In genomic region chr1:52470326-52470725, GRCm38 (mm10) we compare ENCODE assay signal across 20 mouse cellular contexts. TPM values are rescaled to one million over a fixed set of nuclear protein-coding genes. Genes with fewer than 3 reads are reported as not detected.
DNase-seq lines count a peak whose midpoint lies in the region; ATAC-seq and TF ChIP-seq lines count a peak whose summit lies in the region.
"Had no signal": no experiment of that assay in that cellular context is flagged by ENCODE, and none has a peak within 500 bp of the region (broad histone marks: within the 10 kb centered on the region; RNA-seq: fewer than 3 reads in every experiment).

No protein-coding gene starts in this region.

- 65% methylated on average over 4 of the region's 4 CpGs for WGBS in forebrain, embryonic 12.5 days
- WGBS in forebrain, embryonic 16.5 days: 42% methylated on average over 4 of the region's 4 CpGs
- 68% methylated on average over 4 of the region's 4 CpGs for WGBS in neural tube, embryonic 12.5 days
- WGBS in hindbrain, postnatal 0 days: 57% methylated on average over 4 of the region's 4 CpGs

- DNase-seq in neural tube, embryonic 10.5 days (ENCODE audit: extremely low spot score, low spot score): no peak
- no peak for DNase-seq in hindbrain, postnatal 0 days (ENCODE audit: low spot score)
- no peak for DNase-seq in kidney, postnatal 4 days
- DNase-seq in urinary bladder, adult 18-20 months (ENCODE audit: low spot score in 2 of 2): no peak
- DNase-seq: adrenal gland, postnatal 36 days; B cell, adult 2 months; cerebellum, adult 8-10 months; forebrain, postnatal 0 days; gastrocnemius, adult 2 months; heart, adult 2 months; kidney, adult 2 months; kidney, postnatal 14 days; lung, postnatal 10 days; right cerebral cortex, postnatal 14 days had no signal

- H3K4me2 ChIP-seq in forebrain, embryonic 12.5 days: no peak overlapping the region
- no peak overlapping the region for H3K4me2 ChIP-seq in forebrain, embryonic 16.5 days (ENCODE audit: low read length)
- H3K4me2 ChIP-seq in neural tube, embryonic 12.5 days (replicated peaks): no peak overlapping the region
- H3K4me2 ChIP-seq in hindbrain, postnatal 0 days (ENCODE audit: low read depth, low read length): no peak overlapping the region
- H3K4me2 ChIP-seq: heart, embryonic 15.5 days; limb, embryonic 12.5 days; stomach, embryonic 15.5 days had no signal

- no peak overlapping the region for H3K4me3 ChIP-seq in forebrain, embryonic 12.5 days (replicated peaks)
- no peak overlapping the region for H3K4me3 ChIP-seq in forebrain, embryonic 16.5 days (replicated peaks; ENCODE audit: low read length)
- H3K4me3 ChIP-seq in neural tube, embryonic 12.5 days: no peak overlapping the region
- no peak overlapping the region for H3K4me3 ChIP-seq in hindbrain, postnatal 0 days (ENCODE audit: low read length)
- H3K4me3 ChIP-seq: gastrocnemius, adult 2 months; heart, adult 2 months; heart, embryonic 15.5 days; limb, embryonic 12.5 days; stomach, embryonic 15.5 days had no signal

- no peaks in the 10 kb centered on the region; the same call in 1 of the 2 replicates for H3K36me3 ChIP-seq in forebrain, embryonic 12.5 days (replicated peaks)
- no peaks in the 10 kb centered on the region for H3K36me3 ChIP-seq in forebrain, embryonic 16.5 days (ENCODE audit: control insufficient read depth, insufficient read depth)
- no peaks in the 10 kb centered on the region for H3K36me3 ChIP-seq in neural tube, embryonic 12.5 days
- H3K36me3 ChIP-seq in hindbrain, postnatal 0 days (ENCODE audit: insufficient read depth, low read length): 0 out of 2 replicates have a peak, but pooled peaks cover 6% of the 10 kb centered on the region

- TF ChIP-seq CTCF in hindbrain, postnatal 0 days (IDR thresholded peaks at IDR 0.05; ENCODE audit: low read depth): no peak

- no peaks in the 10 kb centered on the region for H3K27me3 ChIP-seq in forebrain, embryonic 12.5 days
- H3K27me3 ChIP-seq in forebrain, embryonic 16.5 days (replicated peaks; ENCODE audit: control insufficient read depth, insufficient read depth, low read length): no peaks in the 10 kb centered on the region
- no peaks in the 10 kb centered on the region for H3K27me3 ChIP-seq in neural tube, embryonic 12.5 days (replicated peaks)
- no peaks in the 10 kb centered on the region for H3K27me3 ChIP-seq in hindbrain, postnatal 0 days (ENCODE audit: insufficient read depth, low read length)
- H3K27me3 ChIP-seq: heart, embryonic 15.5 days; limb, embryonic 12.5 days; stomach, embryonic 15.5 days had no signal

- H3K27ac ChIP-seq in forebrain, embryonic 12.5 days: no peak overlapping the region
- H3K27ac ChIP-seq in forebrain, embryonic 16.5 days (ENCODE audit: low read length): no peak overlapping the region
- no peak overlapping the region for H3K27ac ChIP-seq in neural tube, embryonic 12.5 days
- 0 out of 2 replicates have a peak overlapping the region, but pooled peaks have one; percentile 11 for H3K27ac ChIP-seq in hindbrain, postnatal 0 days
- H3K27ac ChIP-seq: gastrocnemius, adult 2 months; heart, adult 2 months; heart, embryonic 15.5 days; limb, embryonic 12.5 days; stomach, embryonic 15.5 days had no signal

- no peak overlapping the region for H3K9ac ChIP-seq in forebrain, embryonic 12.5 days
- H3K9ac ChIP-seq in forebrain, embryonic 16.5 days (replicated peaks; ENCODE audit: low read depth, low read length): no peak overlapping the region
- no peak overlapping the region for H3K9ac ChIP-seq in neural tube, embryonic 12.5 days
- H3K9ac ChIP-seq in hindbrain, postnatal 0 days (replicated peaks; ENCODE audit: low read length): no peak overlapping the region
- H3K9ac ChIP-seq: forebrain, postnatal 0 days; heart, embryonic 15.5 days; limb, embryonic 12.5 days; stomach, embryonic 15.5 days had no signal

- H3K9me3 ChIP-seq in forebrain, embryonic 12.5 days: no peaks in the 10 kb centered on the region
- no peaks in the 10 kb centered on the region for H3K9me3 ChIP-seq in forebrain, embryonic 16.5 days (ENCODE audit: control insufficient read depth, low read length)
- H3K9me3 ChIP-seq in neural tube, embryonic 12.5 days: no peaks in the 10 kb centered on the region
- no peaks in the 10 kb centered on the region for H3K9me3 ChIP-seq in hindbrain, postnatal 0 days (ENCODE audit: low read length)
- H3K9me3 ChIP-seq: heart, embryonic 15.5 days; limb, embryonic 12.5 days; stomach, embryonic 15.5 days had no signal

- 0 out of 2 replicates have a peak, but pooled peaks have one; percentile 11 for ATAC-seq in forebrain, embryonic 12.5 days (ENCODE audit: low FRiP score)
- no peak for ATAC-seq in forebrain, embryonic 16.5 days
- 0 out of 2 replicates have a peak, but pooled peaks have one; percentile 34 for ATAC-seq in neural tube, embryonic 12.5 days (ENCODE audit: low FRiP score, low read depth)
- ATAC-seq in hindbrain, postnatal 0 days: peak; percentile 10; the same call in 1 of the 2 replicates
- ATAC-seq: forebrain, postnatal 0 days had no signal

- H3K4me1 ChIP-seq in forebrain, embryonic 12.5 days: peaks cover 13% of the 10 kb centered on the region
- H3K4me1 ChIP-seq in forebrain, embryonic 16.5 days (replicated peaks; ENCODE audit: control insufficient read depth, insufficient read depth, low read length): peaks cover 4% of the 10 kb centered on the region
- peaks cover 9% of the 10 kb centered on the region for H3K4me1 ChIP-seq in neural tube, embryonic 12.5 days
- no peaks in the 10 kb centered on the region; the same call in 1 of the 2 replicates for H3K4me1 ChIP-seq in hindbrain, postnatal 0 days (ENCODE audit: insufficient read depth, low read length)
- H3K4me1 ChIP-seq: heart, embryonic 15.5 days; stomach, embryonic 15.5 days had no signal

RNA-seq across cellular contexts. Expression of gene Nab1, which starts 30.2 kb away (rescaled TPM):
- 6.6 and 10.1 TPM in 2 replicates for polyA plus RNA-seq in forebrain, embryonic 12.5 days (2016; fragmentation: Nextera tagmentation; extraction: Ambion mirVana)
- polyA plus RNA-seq in forebrain, embryonic 16.5 days (2015; fragmentation: Nextera tagmentation; extraction: Ambion mirVana): 11.8 and 13.0 TPM in 2 replicates
- polyA plus RNA-seq in neural tube, embryonic 12.5 days (2016; fragmentation: Nextera tagmentation; extraction: Ambion mirVana): 8.8 and 11.6 TPM in 2 replicates
- total RNA-seq in hindbrain, postnatal 0 days (2014; rRNA removed): 15.7 and 15.8 TPM in 2 replicates
- 9.8 TPM in 2 replicates for polyA plus RNA-seq in hindbrain, postnatal 0 days (2015; fragmentation: Nextera tagmentation; extraction: Ambion mirVana)
